8 mouse cellular contexts compared by ENCODE assay signal in genomic region chr11:68384592-68385020, GRCm38 (mm10). TPM values are rescaled to one million over a fixed set of nuclear protein-coding genes. Genes with fewer than 3 reads are reported as not detected.
DNase-seq lines count a peak whose midpoint lies in the region; ATAC-seq and TF ChIP-seq lines count a peak whose summit lies in the region.

No protein-coding gene starts in this region.

- peaks cover 4% of the 10 kb centered on the region; the same call in 1 of the 2 replicates for H3K36me3 ChIP-seq in heart, embryonic 13.5 days
- no peaks in the 10 kb centered on the region for H3K36me3 ChIP-seq in forebrain, postnatal 0 days (ENCODE audit: insufficient read depth)
- no peaks in the 10 kb centered on the region for H3K36me3 ChIP-seq in liver, embryonic 16.5 days (ENCODE audit: control insufficient read depth, insufficient read depth)

- no peaks in the 10 kb centered on the region for H3K9me3 ChIP-seq in heart, embryonic 13.5 days
- H3K9me3 ChIP-seq in forebrain, postnatal 0 days (ENCODE audit: low read length) = no peaks in the 10 kb centered on the region
- no peaks in the 10 kb centered on the region for H3K9me3 ChIP-seq in liver, embryonic 16.5 days (replicated peaks; ENCODE audit: control insufficient read depth, low read length)

- 2% methylated on average over 27 of the region's 27 CpGs for WGBS in heart, embryonic 13.5 days
- WGBS in forebrain, postnatal 0 days = 2% methylated on average over 27 of the region's 27 CpGs
- whole genome bisulfite sequencing in liver, embryonic 16.5 days (ENCODE audit: insufficient replicate concordance) = 4% methylated on average over 27 of the region's 27 CpGs

- H3K4me3 ChIP-seq in heart, embryonic 13.5 days = peak overlapping the region; percentile 79
- H3K4me3 ChIP-seq in forebrain, postnatal 0 days (ENCODE audit: low read depth, low read length) = peak overlapping the region; percentile 50
- peak overlapping the region; percentile 8; the same call in 1 of the 2 replicates for H3K4me3 ChIP-seq in liver, embryonic 16.5 days (ENCODE audit: low read depth, low read length)

- H3K4me2 ChIP-seq in heart, embryonic 13.5 days = peak overlapping the region; percentile 91
- H3K4me2 ChIP-seq in forebrain, postnatal 0 days (ENCODE audit: low read depth) = peak overlapping the region; percentile 92
- H3K4me2 ChIP-seq in liver, embryonic 16.5 days (ENCODE audit: low read depth, low read length) = 0 out of 2 replicates have a peak overlapping the region, but pooled peaks have one; percentile 13

- no peak for ATAC-seq in heart, embryonic 13.5 days (ENCODE audit: extremely low read depth, insufficient number of reproducible peaks, low FRiP score, low TSS enrichment)
- ATAC-seq in forebrain, postnatal 0 days = no peak
- ATAC-seq in liver, embryonic 16.5 days (ENCODE audit: low read depth) = no peak

- TF ChIP-seq CTCF in brain, embryonic 14.5 days (IDR thresholded peaks at IDR 0.05; ENCODE audit: borderline replicate concordance, extremely low read depth, insufficient read depth, insufficient read length) = no peak
- no peak for TF ChIP-seq CTCF in forebrain, postnatal 0 days (IDR thresholded peaks at IDR 0.05; ENCODE audit: low read depth)

- peaks cover 97% of the 10 kb centered on the region for H3K27me3 ChIP-seq in heart, embryonic 13.5 days (replicated peaks)
- peaks cover 34% of the 10 kb centered on the region for H3K27me3 ChIP-seq in forebrain, postnatal 0 days (ENCODE audit: insufficient read depth, low read length)
- H3K27me3 ChIP-seq in liver, embryonic 16.5 days (ENCODE audit: control insufficient read depth, insufficient read depth, low read depth, low read length) = peaks cover 81% of the 10 kb centered on the region

- H3K9ac ChIP-seq in heart, embryonic 13.5 days = peak overlapping the region; percentile 89
- peak overlapping the region; percentile 35; the same call in 1 of the 2 replicates for H3K9ac ChIP-seq in forebrain, postnatal 0 days
- H3K9ac ChIP-seq in liver, embryonic 16.5 days (ENCODE audit: low read depth, low read length) = no peak overlapping the region

- H3K4me1 ChIP-seq in heart, embryonic 13.5 days = peaks cover 43% of the 10 kb centered on the region
- H3K4me1 ChIP-seq in forebrain, postnatal 0 days (ENCODE audit: insufficient read depth) = peaks cover 7% of the 10 kb centered on the region; the same call in 1 of the 2 replicates
- no peaks in the 10 kb centered on the region; the same call in 1 of the 2 replicates for H3K4me1 ChIP-seq in liver, embryonic 16.5 days (ENCODE audit: control insufficient read depth, low read depth, low read length)

- DNase-seq in heart, postnatal 4 days = no peak
- DNase-seq in brain, embryonic 14.5 days (ENCODE audit: low read depth) = peak; percentile 47
- peak; percentile 41 for DNase-seq in forebrain, postnatal 0 days
- DNase-seq in right cerebral cortex, adult 18-20 months = no peak
- no peak for DNase-seq in urinary bladder, postnatal 25 days (ENCODE audit: low spot score)
- no peak for DNase-seq in adrenal gland, postnatal 4 days (ENCODE audit: low spot score in 2 of 2)

- TF ChIP-seq POLR2A in brain, embryonic 14.5 days (IDR thresholded peaks at IDR 0.05; ENCODE audit: borderline replicate concordance, extremely low read depth, insufficient read depth, insufficient read length, poor library complexity, severe bottlenecking) = no peak

- H3K27ac ChIP-seq in heart, embryonic 13.5 days (replicated peaks) = no peak overlapping the region
- no peak overlapping the region for H3K27ac ChIP-seq in forebrain, postnatal 0 days (ENCODE audit: low read depth, low read length)
- H3K27ac ChIP-seq in liver, embryonic 16.5 days (ENCODE audit: low read length) = no peak overlapping the region

RNA-seq across cellular contexts. Expression of gene Ntn1, which starts 16.0 kb away (rescaled TPM):
- 19.2 and 19.3 TPM in 2 replicates for polyA plus RNA-seq in heart, embryonic 13.5 days (2015; fragmentation: Nextera tagmentation; extraction: Ambion mirVana)
- 100 to 1,000 TPM in 1 of 2 experiments, 10 to 100 TPM in 1; 85.3 to 101 TPM for total RNA-seq in heart, postnatal 4 days (2021)
- 31.4 and 62.8 TPM in 2 replicates for polyA plus RNA-seq in brain, embryonic 14.5 days (2012; rRNA removed)
- total RNA-seq in forebrain, postnatal 0 days (2014; rRNA removed) = 22.9 and 35.5 TPM in 2 replicates
- polyA plus RNA-seq in forebrain, postnatal 0 days (2015; fragmentation: Nextera tagmentation; extraction: Ambion mirVana) = 4.0 and 6.0 TPM in 2 replicates
- 0.14 and 0.28 TPM in 2 replicates for polyA plus RNA-seq in liver, embryonic 16.5 days (2015; fragmentation: Nextera tagmentation; extraction: Ambion mirVana)
- 10 to 100 TPM; 16.8 to 23.4 TPM for total RNA-seq in adrenal gland, postnatal 4 days (2021)

RNA-seq across cellular contexts. Expression of gene Pik3r5, which starts 47.3 kb away (rescaled TPM):
- 0.23 and 0.39 TPM in 2 replicates for polyA plus RNA-seq in heart, embryonic 13.5 days (2015; fragmentation: Nextera tagmentation; extraction: Ambion mirVana)
- total RNA-seq in heart, postnatal 4 days (2021) = 1 to 10 TPM; 1.2 TPM
- 0.32 and 0.74 TPM in 2 replicates for polyA plus RNA-seq in brain, embryonic 14.5 days (2012; rRNA removed)
- 0.54 and 1.8 TPM in 2 replicates for total RNA-seq in forebrain, postnatal 0 days (2014; rRNA removed)
- polyA plus RNA-seq in forebrain, postnatal 0 days (2015; fragmentation: Nextera tagmentation; extraction: Ambion mirVana) = 0.24 and 0.54 TPM in 2 replicates
- polyA plus RNA-seq in liver, embryonic 16.5 days (2015; fragmentation: Nextera tagmentation; extraction: Ambion mirVana) = 0.54 and 0.65 TPM in 2 replicates
- 1 to 10 TPM in 1 of 2 experiments, under 1 TPM in 1; 0.87 to 1.1 TPM for total RNA-seq in adrenal gland, postnatal 4 days (2021)

Comparison
In these comparisons a context has a peak if more than half of its experiments do, and no peak if none do; other contexts are left out.
1. H3K4me2 ChIP-seq: peak in every context shown above with its lines; median percentile 92 in forebrain, postnatal 0 days; 91 in heart, embryonic 13.5 days; 13 in liver, embryonic 16.5 days.
2. H3K4me3 ChIP-seq: peak in every context shown above with its lines; median percentile 79 in heart, embryonic 13.5 days; 50 in forebrain, postnatal 0 days; 8 in liver, embryonic 16.5 days.
3. DNase-seq: peak in brain, embryonic 14.5 days (single experiment) and forebrain, postnatal 0 days (single experiment); none in heart, postnatal 4 days (single experiment), right cerebral cortex, adult 18-20 months (single experiment), urinary bladder, postnatal 25 days (single experiment) and adrenal gland, postnatal 4 days (0 of 2).